Mouse (Mus musculus): ENCODE results near the gene Vwde. TPM values are rescaled to one million over a fixed set of nuclear protein-coding genes. Genes with fewer than 3 reads are reported as not detected.

The Vwde gene
- polyA plus RNA-seq (2015; fragmentation: Nextera tagmentation; extraction: Ambion mirVana) = not detected in 2 replicates

DNA sequence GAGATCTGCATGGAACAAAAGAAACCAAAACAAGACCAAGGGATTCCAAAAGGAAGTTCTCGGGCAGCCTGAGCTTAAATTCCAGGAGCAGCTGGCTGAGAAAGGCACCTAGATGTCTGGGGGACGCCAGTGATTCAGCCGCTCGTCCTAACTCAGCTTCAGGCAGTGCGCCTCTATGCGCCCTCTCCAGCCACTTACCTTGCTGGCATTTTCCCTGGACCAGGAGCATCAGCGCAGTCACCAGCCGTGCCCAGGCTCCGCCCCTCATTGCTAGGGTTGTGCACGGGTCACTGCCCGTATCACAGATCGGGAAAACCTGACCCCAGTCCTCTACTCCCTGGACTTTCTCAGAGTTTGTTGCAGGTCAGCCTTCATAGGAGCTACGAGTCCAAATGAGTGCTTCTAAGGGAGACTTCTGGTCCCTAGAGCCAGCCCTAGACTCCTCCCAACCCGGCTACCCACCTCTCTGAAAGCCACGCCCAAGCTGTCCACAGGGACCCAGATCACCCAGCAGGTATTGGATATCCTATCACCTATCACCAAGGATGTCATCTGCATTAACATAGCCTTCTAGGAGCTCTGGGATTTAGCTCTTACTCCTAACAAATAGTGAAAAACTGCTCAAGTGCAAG lies at the start of gene Vwde:
Gene Vwde, minus strand, starts transcription at position 370 of the 632 bp plus-strand sequence.
- Histone ChIP-seq H3K9me3 (ENCODE audit: low read length) (no peaks in the 10 kb centered on the region), H3K27me3 (ENCODE audit: insufficient read depth, low read length) (no peaks in the 10 kb centered on the region), H3K4me3 (ENCODE audit: low read depth, low read length) (no peak within 1 kb of the TSS), H3K36me3 (replicated peaks; ENCODE audit: insufficient read depth, low read length) (no peaks in the 10 kb centered on the region), H3K27ac (ENCODE audit: low read depth) (no peak within 1 kb of the TSS), H3K4me1 (ENCODE audit: insufficient read depth) (no peaks in the 10 kb centered on the region), H3K9ac (replicated peaks) (no peak within 1 kb of the TSS), H3K4me2 (ENCODE audit: low read depth, low read length) (peak within 1 kb of the TSS; percentile 35; the same call in 1 of the 2 replicates)
- TF ChIP-seq CTCF (IDR thresholded peaks at IDR 0.05; ENCODE audit: low read depth) (no peak), EP300 (IDR thresholded peaks at IDR 0.05; ENCODE audit: low read depth) (no peak)
- no peak for DNase-seq
- WGBS (ENCODE audit: insufficient replicate concordance) = 27% methylated on average over 15 of the region's 15 CpGs
- ATAC-seq = no peak

- no peaks in the 10 kb centered on the region for H3K36me3 ChIP-seq (replicated peaks; ENCODE audit: insufficient read depth, low read length)
- H3K9me3 ChIP-seq (ENCODE audit: low read length) = no peaks in the 10 kb centered on the region
- no peak overlapping the region for H3K9ac ChIP-seq (replicated peaks)
- TF ChIP-seq EP300 (IDR thresholded peaks at IDR 0.05; ENCODE audit: low read depth) (no peak), CTCF (IDR thresholded peaks at IDR 0.05; ENCODE audit: low read depth) (no peak)
- no peak overlapping the region for H3K27ac ChIP-seq (ENCODE audit: low read depth)
- no peaks in the 10 kb centered on the region for H3K27me3 ChIP-seq (ENCODE audit: insufficient read depth, low read length)
- H3K4me2 ChIP-seq (ENCODE audit: low read depth, low read length) = no peak overlapping the region
- no peak for DNase-seq
- H3K4me3 ChIP-seq (ENCODE audit: low read depth, low read length) = no peak overlapping the region
- no peaks in the 10 kb centered on the region for H3K4me1 ChIP-seq (ENCODE audit: insufficient read depth)
- no peak for ATAC-seq
- 73% methylated on average over 4 of the region's 4 CpGs for WGBS (ENCODE audit: insufficient replicate concordance)
Observed at GRCm38 (mm10) chr6:13255341-13255740, 30.6 kb upstream of the Vwde start.

- Histone ChIP-seq H3K27me3 (ENCODE audit: insufficient read depth, low read length) (no peaks in the 10 kb centered on the region), H3K4me3 (ENCODE audit: low read depth, low read length) (no peak overlapping the region), H3K9ac (replicated peaks) (no peak overlapping the region), H3K27ac (ENCODE audit: low read depth) (no peak overlapping the region), H3K36me3 (replicated peaks; ENCODE audit: insufficient read depth, low read length) (no peaks in the 10 kb centered on the region), H3K9me3 (ENCODE audit: low read length) (no peaks in the 10 kb centered on the region), H3K4me1 (ENCODE audit: insufficient read depth) (no peaks in the 10 kb centered on the region), H3K4me2 (ENCODE audit: low read depth, low read length) (no peak overlapping the region)
- ATAC-seq (no peak), DNase-seq (no peak)
- peak; percentile 67 for TF ChIP-seq CTCF (IDR thresholded peaks at IDR 0.05; ENCODE audit: low read depth)
- TF ChIP-seq EP300 (IDR thresholded peaks at IDR 0.05; ENCODE audit: low read depth) = no peak
- WGBS (ENCODE audit: insufficient replicate concordance) = 48% methylated on average over 4 of the region's 4 CpGs
Observed at GRCm38 (mm10) chr6:13248317-13248969, 23.7 kb upstream of the Vwde start.

DNA sequence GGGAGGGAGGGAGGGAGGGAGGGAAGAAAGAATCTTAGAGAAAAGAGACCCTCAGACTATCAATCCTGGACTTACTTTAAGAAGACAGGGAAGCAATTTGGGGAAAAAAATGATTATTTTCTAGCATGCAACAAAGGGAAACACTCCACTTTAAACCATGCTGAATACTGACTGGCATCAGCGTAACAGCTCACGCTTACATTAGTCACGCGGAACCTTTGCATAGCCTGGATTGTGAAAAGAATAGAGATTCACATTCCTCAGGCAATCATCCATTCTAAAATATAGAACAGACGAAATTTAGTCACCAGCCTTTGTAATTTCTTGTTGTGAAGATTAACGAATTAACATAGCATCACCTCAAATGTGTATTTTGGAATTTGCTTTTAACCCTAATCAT lies 18.6 kb downstream of the Vwde start:
- Histone ChIP-seq H3K27me3 (ENCODE audit: insufficient read depth, low read length) (no peaks in the 10 kb centered on the region), H3K36me3 (replicated peaks; ENCODE audit: insufficient read depth, low read length) (no peaks in the 10 kb centered on the region), H3K9me3 (ENCODE audit: low read length) (no peaks in the 10 kb centered on the region), H3K4me2 (ENCODE audit: low read depth, low read length) (no peak overlapping the region), H3K9ac (replicated peaks) (no peak overlapping the region), H3K27ac (ENCODE audit: low read depth) (no peak overlapping the region), H3K4me1 (ENCODE audit: insufficient read depth) (no peaks in the 10 kb centered on the region), H3K4me3 (ENCODE audit: low read depth, low read length) (no peak overlapping the region)
- no peak for TF ChIP-seq EP300 (IDR thresholded peaks at IDR 0.05; ENCODE audit: low read depth)
- no peak for TF ChIP-seq CTCF (IDR thresholded peaks at IDR 0.05; ENCODE audit: low read depth)
- DNase-seq (no peak), ATAC-seq (no peak)
- WGBS (ENCODE audit: insufficient replicate concordance) = 76% methylated on average over 6 of the region's 6 CpGs

DNA sequence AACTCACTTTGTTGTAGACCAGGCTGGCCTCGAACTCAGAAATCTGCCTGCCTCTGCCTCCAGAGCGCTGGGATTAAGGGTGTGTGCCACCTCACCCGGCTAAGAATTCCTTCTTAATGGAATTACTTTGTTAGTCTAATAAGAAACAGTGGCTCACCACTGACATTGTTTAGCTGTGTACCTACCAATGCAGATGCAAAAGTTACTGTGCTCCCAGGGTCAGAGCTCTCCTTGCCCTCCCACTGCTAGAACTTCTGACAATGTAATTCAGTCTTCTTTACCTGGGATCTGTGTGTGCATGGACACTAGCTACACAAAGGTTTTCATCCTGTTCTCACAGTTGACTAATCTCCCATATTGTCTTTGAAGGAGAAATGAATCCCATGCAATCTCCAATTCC lies 27.3 kb downstream of the Vwde start:
- TF ChIP-seq CTCF (IDR thresholded peaks at IDR 0.05; ENCODE audit: low read depth) (no peak), EP300 (IDR thresholded peaks at IDR 0.05; ENCODE audit: low read depth) (no peak)
- Histone ChIP-seq H3K27ac (ENCODE audit: low read depth) (no peak overlapping the region), H3K4me1 (ENCODE audit: insufficient read depth) (no peaks in the 10 kb centered on the region), H3K9me3 (ENCODE audit: low read length) (no peaks in the 10 kb centered on the region), H3K4me3 (ENCODE audit: low read depth, low read length) (no peak overlapping the region), H3K4me2 (ENCODE audit: low read depth, low read length) (no peak overlapping the region), H3K36me3 (replicated peaks; ENCODE audit: insufficient read depth, low read length) (no peaks in the 10 kb centered on the region), H3K27me3 (ENCODE audit: insufficient read depth, low read length) (no peaks in the 10 kb centered on the region), H3K9ac (replicated peaks) (no peak overlapping the region)
- DNase-seq (no peak), ATAC-seq (no peak)
- 75% methylated on average over 3 of the region's 3 CpGs for WGBS (ENCODE audit: insufficient replicate concordance)

DNA sequence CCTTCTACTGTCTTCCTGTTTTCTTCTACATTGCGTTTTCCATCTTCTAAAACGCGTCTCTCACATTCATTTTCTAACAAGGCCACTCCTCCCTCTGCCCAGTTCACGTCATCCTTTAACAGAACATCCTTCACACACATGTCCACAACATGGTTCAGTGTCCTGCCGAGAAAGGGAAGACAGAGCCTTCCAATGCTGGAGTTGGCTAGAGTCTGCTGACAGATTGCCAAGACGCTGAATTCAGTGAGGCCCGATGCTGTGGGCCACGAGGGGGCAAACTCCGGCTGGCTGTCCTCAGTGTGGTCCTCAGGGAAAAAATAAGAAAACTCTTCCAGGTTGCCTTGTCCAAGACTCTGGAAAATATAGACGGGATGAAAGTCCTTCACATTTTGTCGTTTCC lies 37.9 kb downstream of the Vwde start:
- DNase-seq = no peak
- H3K4me3 ChIP-seq (ENCODE audit: low read depth, low read length) = no peak overlapping the region
- no peaks in the 10 kb centered on the region for H3K27me3 ChIP-seq (ENCODE audit: insufficient read depth, low read length)
- ATAC-seq = no peak
- no peaks in the 10 kb centered on the region for H3K4me1 ChIP-seq (ENCODE audit: insufficient read depth)
- TF ChIP-seq CTCF (IDR thresholded peaks at IDR 0.05; ENCODE audit: low read depth) (no peak), EP300 (IDR thresholded peaks at IDR 0.05; ENCODE audit: low read depth) (no peak)
- H3K9me3 ChIP-seq (ENCODE audit: low read length) = no peaks in the 10 kb centered on the region
- 75% methylated on average over 11 of the region's 11 CpGs for WGBS (ENCODE audit: insufficient replicate concordance)
- no peaks in the 10 kb centered on the region for H3K36me3 ChIP-seq (replicated peaks; ENCODE audit: insufficient read depth, low read length)
- H3K9ac ChIP-seq (replicated peaks) = no peak overlapping the region
- no peak overlapping the region for H3K4me2 ChIP-seq (ENCODE audit: low read depth, low read length)
- no peak overlapping the region for H3K27ac ChIP-seq (ENCODE audit: low read depth)
